Mouse (Mus musculus) myocyte (in vitro differentiated cells): ENCODE data around the gene Fcrl5. TPM values are rescaled to one million over a fixed set of nuclear protein-coding genes. Genes with fewer than 3 reads are reported as not detected.

Experiments used
- H3K27me3 ChIP-seq: one replicate; pipeline ENCODE4 v1.6.1; 2011; ENCODE audit not compliant: control insufficient read depth, insufficient read depth, insufficient read length
- H3K36me3 ChIP-seq: one replicate; pipeline ENCODE4 v1.6.1; 2011; ENCODE audit not compliant: control insufficient read depth, insufficient read depth
- H3K4me2 ChIP-seq: one replicate; pipeline ENCODE4 v1.6.1; 2011; ENCODE audit warnings: low read depth, control low read depth
- H3K4me3 ChIP-seq: one replicate; pipeline ENCODE4 v1.5.1; 2011; ENCODE audit warnings: mild to moderate bottlenecking, control low read depth, moderate library complexity
- H3K79me2 ChIP-seq: one replicate; pipeline ENCODE4 v1.6.1; 2011; ENCODE audit not compliant: control insufficient read depth, insufficient read depth
- H3ac ChIP-seq: one replicate; pipeline ENCODE4 v1.6.1; 2011; ENCODE audit not compliant: control insufficient read depth, insufficient read length
- CEBPB ChIP-seq: IDR thresholded peaks from 2 replicates; pipeline ENCODE4 v1.6.1; 2011; ENCODE audit warnings: mild to moderate bottlenecking, moderate library complexity; ENCODE audit not compliant: poor library complexity, insufficient read depth, severe bottlenecking
- E2F4 ChIP-seq: IDR thresholded peaks from one replicate; pipeline ENCODE4 v1.6.1; 2011; ENCODE audit warnings: mild to moderate bottlenecking, control low read depth, moderate library complexity; ENCODE audit not compliant: insufficient read depth
- MAX ChIP-seq: IDR thresholded peaks from one replicate; pipeline ENCODE4 v1.6.1; 2011; ENCODE audit warnings: low read depth, mild to moderate bottlenecking, control low read depth
- MYOD1 ChIP-seq, 3 experiments: IDR thresholded peaks; one replicate each; pipeline ENCODE4 v1.6.1; 2011; ENCODE audit warnings: control low read depth in 2 of 3, low read depth in 2 of 3, mild to moderate bottlenecking in 2 of 3, moderate library complexity in 1 of 3; ENCODE audit not compliant: insufficient read length in 2 of 3, control insufficient read depth in 1 of 3
- MYOG ChIP-seq, 3 experiments: IDR thresholded peaks; one replicate each; pipeline ENCODE4 v1.6.1; 2011; ENCODE audit warnings: control low read depth in 2 of 3, low read depth in 2 of 3, mild to moderate bottlenecking in 2 of 3; ENCODE audit not compliant: insufficient read length in 2 of 3, control insufficient read depth in 1 of 3, insufficient read depth in 1 of 3
- POLR2A ChIP-seq: IDR thresholded peaks from one replicate; pipeline ENCODE4 v1.6.1; 2011; ENCODE audit warnings: low read depth, mild to moderate bottlenecking, control low read depth, moderate library complexity; ENCODE audit not compliant: insufficient read length
- POLR2AphosphoS2 ChIP-seq: IDR thresholded peaks from one replicate; pipeline ENCODE4 v1.6.1; 2011; ENCODE audit warnings: low read depth, control low read depth; ENCODE audit not compliant: insufficient read length
- REST ChIP-seq: IDR thresholded peaks from one replicate; pipeline ENCODE4 v1.6.1; 2011; ENCODE audit warnings: mild to moderate bottlenecking, control low read depth, moderate library complexity; ENCODE audit not compliant: insufficient read depth, insufficient read length
- SRF ChIP-seq: IDR thresholded peaks from one replicate; pipeline ENCODE4 v1.6.1; 2011; ENCODE audit warnings: low read depth; ENCODE audit not compliant: control insufficient read depth, insufficient read length
- TCF12 ChIP-seq: IDR thresholded peaks from one replicate; pipeline ENCODE4 v1.6.1; 2011; ENCODE audit warnings: mild to moderate bottlenecking, control low read depth; ENCODE audit not compliant: poor library complexity, insufficient read depth, severe bottlenecking
- TCF3 ChIP-seq: IDR thresholded peaks from one replicate; pipeline ENCODE4 v1.6.1; 2011; ENCODE audit warnings: low read depth, control low read depth; ENCODE audit not compliant: insufficient read length
- USF1 ChIP-seq: IDR thresholded peaks from one replicate; pipeline ENCODE4 v1.6.1; 2011; ENCODE audit warnings: low read depth, mild to moderate bottlenecking, control low read depth, moderate library complexity
- polyA plus RNA-seq: library from polyadenylated mRNA; unstranded; fragments of >200 nt; fragmentation: generic; extraction: Trizol; gene quantifications from one replicate; pipeline ENCODE4 v1.2.1, GENCODE M21; 2012; ENCODE audit warnings: missing spikeins

Gene Fcrl5
- polyA plus RNA-seq, 1 experiment, result not detected

DNA sequence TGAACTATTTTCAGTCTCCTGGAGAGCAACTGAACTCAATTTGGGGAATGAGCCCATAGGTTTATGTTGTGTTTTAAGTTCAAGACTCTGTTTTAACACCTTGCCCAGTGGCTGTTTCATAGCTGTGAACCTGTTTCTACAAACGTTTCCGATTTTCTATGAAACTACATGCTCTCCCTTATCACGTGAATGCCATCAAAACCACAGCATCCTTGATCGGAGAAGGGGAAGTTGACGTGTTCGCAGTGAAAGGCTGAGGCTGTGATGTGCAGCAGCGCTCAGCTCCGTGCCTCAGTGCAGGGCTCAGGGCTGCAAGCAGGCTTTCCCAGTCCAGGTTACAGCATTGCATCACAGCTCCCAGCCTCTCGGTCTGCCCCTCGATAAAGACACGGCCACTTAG lies 94.0 kb downstream of the Fcrl5 start:
- Histone ChIP-seq H3K27me3 (no peaks in the 10 kb centered on the region), H3ac (no peak overlapping the region), H3K36me3 (peaks cover 6% of the 10 kb centered on the region), H3K4me3 (no peak overlapping the region), H3K79me2 (peaks cover 15% of the 10 kb centered on the region), H3K4me2 (no peak overlapping the region)
- TF ChIP-seq POLR2A (no peak), CEBPB (no peak), MAX (no peak), USF1 (no peak), REST (no peak), TCF3 (no peak)

DNA sequence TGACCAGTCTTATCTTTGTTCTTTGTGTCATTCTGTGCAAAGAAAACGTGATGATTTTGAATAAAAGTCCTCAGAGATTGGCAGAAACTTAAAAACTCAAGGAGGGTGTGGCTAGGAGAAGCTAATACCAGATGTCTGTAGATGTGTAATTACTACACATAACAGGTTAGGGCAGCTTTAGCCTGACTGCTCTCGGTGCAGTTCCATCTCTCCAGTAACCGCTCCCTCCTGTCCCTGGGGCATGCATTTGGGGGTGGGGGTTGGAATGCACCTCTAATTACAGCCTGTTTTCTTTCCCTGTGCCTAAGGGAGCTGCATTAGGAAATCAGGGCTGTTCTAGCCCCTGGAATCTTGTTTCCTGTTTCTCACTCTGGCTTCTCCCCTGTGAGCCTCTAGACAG lies 94.7 kb downstream of the Fcrl5 start:
- Histone ChIP-seq H3K4me3 (no peak overlapping the region), H3K36me3 (peaks cover 6% of the 10 kb centered on the region), H3K79me2 (peaks cover 15% of the 10 kb centered on the region), H3K27me3 (no peaks in the 10 kb centered on the region), H3K4me2 (no peak overlapping the region), H3ac (no peak overlapping the region)
- TF ChIP-seq TCF3 (no peak), CEBPB (no peak), POLR2A (no peak), MYOG (IDR thresholded peaks at IDR 0.05; ENCODE audit: control insufficient read depth in 1 of 3, insufficient read depth in 1 of 3, insufficient read length in 2 of 3, low read depth in 2 of 3) (no peak), USF1 (no peak), REST (no peak), POLR2AphosphoS2 (no peak), MAX (no peak), TCF12 (no peak), SRF (no peak), MYOD1 (IDR thresholded peaks at IDR 0.05; ENCODE audit: control insufficient read depth in 1 of 3, insufficient read length in 2 of 3, low read depth in 2 of 3) (no peak), E2F4 (no peak)

DNA sequence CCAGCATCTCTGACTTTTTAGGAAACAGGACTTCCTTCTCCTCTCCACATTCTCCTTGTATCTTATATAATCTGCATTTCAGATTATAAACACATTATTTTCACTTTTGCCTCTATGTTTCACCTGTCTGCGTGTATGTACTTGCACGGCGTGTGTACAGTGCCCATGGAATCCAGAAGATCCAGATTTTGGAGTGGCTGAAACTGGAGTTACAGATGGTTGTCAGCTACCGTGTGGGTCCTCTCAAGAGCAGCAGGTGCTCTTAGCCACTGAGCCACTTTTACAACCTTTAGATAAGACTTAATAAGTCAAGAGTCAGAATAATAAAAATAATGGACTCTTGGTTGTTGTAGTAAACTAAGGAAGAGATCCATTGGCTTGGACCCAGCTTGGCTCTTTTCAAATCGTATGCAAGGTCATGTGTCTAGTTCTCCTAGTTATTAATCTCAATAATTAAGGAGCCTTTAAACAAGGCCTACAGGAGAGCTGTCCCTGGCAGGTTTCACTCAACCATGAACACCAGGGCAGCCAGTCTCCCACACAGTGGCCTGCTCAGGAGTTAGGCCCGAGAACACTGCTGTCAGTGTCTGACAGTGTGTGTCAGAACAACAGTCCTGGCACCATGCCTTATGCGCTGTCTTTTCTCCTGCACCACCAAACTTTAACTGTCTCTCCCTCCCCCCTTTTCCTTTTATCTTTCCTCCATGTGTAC lies 98.2 kb downstream of the Fcrl5 start:
- Histone ChIP-seq H3K27me3 (no peaks in the 10 kb centered on the region), H3ac (no peak overlapping the region), H3K4me3 (no peak overlapping the region), H3K36me3 (peaks cover 6% of the 10 kb centered on the region), H3K79me2 (no peaks in the 10 kb centered on the region), H3K4me2 (no peak overlapping the region)
- no peak for TF ChIP-seq MAX
- no peak for TF ChIP-seq SRF
- TF ChIP-seq REST, result no peak
- no peak for TF ChIP-seq MYOD1 (IDR thresholded peaks at IDR 0.05; ENCODE audit: control insufficient read depth in 1 of 3, insufficient read length in 2 of 3, low read depth in 2 of 3)
- TF ChIP-seq POLR2AphosphoS2, result no peak
- TF ChIP-seq TCF12, result no peak
- no peak for TF ChIP-seq USF1
- no peak for TF ChIP-seq TCF3
- TF ChIP-seq MYOG (IDR thresholded peaks at IDR 0.05; ENCODE audit: control insufficient read depth in 1 of 3, insufficient read depth in 1 of 3, insufficient read length in 2 of 3, low read depth in 2 of 3), result no peak
- no peak for TF ChIP-seq POLR2A
- no peak for TF ChIP-seq CEBPB
- no peak for TF ChIP-seq E2F4

DNA sequence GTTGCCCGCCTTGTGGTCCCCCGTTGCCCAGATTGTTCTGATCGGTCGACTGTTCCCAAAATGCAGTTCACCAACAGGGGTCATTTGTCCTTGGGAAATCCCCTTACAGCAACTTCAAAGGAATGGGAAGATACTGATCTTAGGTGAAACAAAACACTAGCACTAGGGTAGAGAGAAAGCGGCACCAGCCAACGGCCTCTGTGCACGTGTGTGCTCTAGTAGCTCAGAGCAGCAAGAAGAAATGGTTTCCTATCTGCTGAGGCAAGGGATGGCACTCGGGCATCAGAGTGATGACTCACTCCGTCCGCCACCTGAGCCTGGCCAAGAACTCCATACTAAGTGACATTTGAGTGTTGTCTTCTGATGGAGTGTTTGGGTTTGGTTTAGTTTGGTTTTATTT lies 102.5 kb downstream of the Fcrl5 start:
- Histone ChIP-seq H3ac (no peak overlapping the region), H3K4me2 (no peak overlapping the region), H3K27me3 (no peaks in the 10 kb centered on the region), H3K36me3 (no peaks in the 10 kb centered on the region), H3K4me3 (no peak overlapping the region), H3K79me2 (no peaks in the 10 kb centered on the region)
- TF ChIP-seq POLR2AphosphoS2 (no peak), CEBPB (no peak), MYOG (IDR thresholded peaks at IDR 0.05; ENCODE audit: control insufficient read depth in 1 of 3, insufficient read depth in 1 of 3, insufficient read length in 2 of 3, low read depth in 2 of 3) (no peak), SRF (no peak), TCF3 (no peak), MAX (no peak), TCF12 (no peak), E2F4 (no peak), USF1 (no peak)

DNA sequence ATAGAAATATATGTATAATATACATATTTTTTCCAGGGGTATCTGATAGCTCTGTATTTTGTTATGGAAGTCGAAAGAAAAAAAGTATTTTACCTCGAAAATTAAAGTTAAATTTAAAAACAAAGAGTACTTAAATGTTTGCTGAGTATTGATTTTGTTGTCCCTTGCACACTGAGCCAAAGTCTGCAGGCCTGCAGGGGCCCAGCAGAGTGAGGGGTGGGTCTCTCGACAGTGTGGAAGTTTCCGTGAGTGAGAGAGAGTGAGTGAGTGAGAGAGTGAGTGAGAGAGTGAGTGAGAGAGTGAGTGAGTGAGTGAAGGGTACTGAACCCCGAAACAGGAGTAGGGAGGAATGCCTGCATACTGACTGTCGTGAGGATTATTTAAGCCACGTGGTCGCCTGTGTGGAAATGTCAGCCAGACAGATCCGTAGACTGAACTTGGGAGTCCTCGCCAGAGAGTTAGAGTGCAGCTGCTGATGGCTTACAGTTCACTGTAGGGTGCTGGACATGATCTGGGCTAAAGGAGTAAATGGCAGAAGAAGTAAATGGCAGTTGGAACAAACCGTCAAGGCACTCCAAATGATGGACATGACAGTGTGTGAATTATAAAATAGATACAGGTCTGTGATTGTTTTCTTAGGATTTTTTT lies 104.6 kb downstream of the Fcrl5 start:
- Histone ChIP-seq H3K4me3 (no peak overlapping the region), H3K27me3 (no peaks in the 10 kb centered on the region), H3K79me2 (no peaks in the 10 kb centered on the region), H3K4me2 (no peak overlapping the region), H3ac (no peak overlapping the region), H3K36me3 (no peaks in the 10 kb centered on the region)
- no peak for TF ChIP-seq MYOD1 (IDR thresholded peaks at IDR 0.05; ENCODE audit: control insufficient read depth in 1 of 3, insufficient read length in 2 of 3, low read depth in 2 of 3)
- TF ChIP-seq CEBPB, result no peak
- TF ChIP-seq POLR2A, result no peak
- TF ChIP-seq REST, result no peak
- no peak for TF ChIP-seq SRF
- TF ChIP-seq E2F4, result no peak
- no peak for TF ChIP-seq USF1
- no peak for TF ChIP-seq TCF12
- TF ChIP-seq MAX, result no peak
- no peak for TF ChIP-seq POLR2AphosphoS2
- TF ChIP-seq TCF3, result no peak
- no peak for TF ChIP-seq MYOG (IDR thresholded peaks at IDR 0.05; ENCODE audit: control insufficient read depth in 1 of 3, insufficient read depth in 1 of 3, insufficient read length in 2 of 3, low read depth in 2 of 3)
